Mouse (Mus musculus): ENCODE results near the gene Smagp. TPM values are rescaled to one million over a fixed set of nuclear protein-coding genes. Genes with fewer than 3 reads are reported as not detected.

Smagp gene
- polyA plus RNA-seq, 1 experiment from 2014 or later, result 28.5 TPM

GRCm38 (mm10) chr15:100676521-100676920 is 39.8 kb upstream of the Smagp start:
- no peaks in the 10 kb centered on the region for H3K36me3 ChIP-seq
- no peak overlapping the region for H3K4me2 ChIP-seq (replicated peaks)
- no peaks in the 10 kb centered on the region for H3K27me3 ChIP-seq
- no peak overlapping the region for H3K9ac ChIP-seq
- H3K9me3 ChIP-seq (replicated peaks), result no peaks in the 10 kb centered on the region
- ATAC-seq (ENCODE audit: insufficient number of reproducible peaks, low FRiP score, low TSS enrichment, low read depth), result no peak
- 87% methylated on average over 1 of the region's 1 CpGs for WGBS
- no peak overlapping the region for H3K27ac ChIP-seq (replicated peaks)
- H3K4me1 ChIP-seq, result no peaks in the 10 kb centered on the region
- H3K4me3 ChIP-seq (replicated peaks), result no peak overlapping the region

GRCm38 (mm10) chr15:100675486-100675885 is 38.7 kb upstream of the Smagp start:
- Histone ChIP-seq H3K9me3 (replicated peaks) (no peaks in the 10 kb centered on the region), H3K9ac (no peak overlapping the region), H3K4me2 (replicated peaks) (no peak overlapping the region), H3K4me3 (replicated peaks) (no peak overlapping the region), H3K27me3 (no peaks in the 10 kb centered on the region), H3K4me1 (no peaks in the 10 kb centered on the region), H3K36me3 (no peaks in the 10 kb centered on the region), H3K27ac (replicated peaks) (no peak overlapping the region)
- WGBS, result 58% methylated on average over 3 of the region's 3 CpGs
- ATAC-seq (ENCODE audit: insufficient number of reproducible peaks, low FRiP score, low TSS enrichment, low read depth), result no peak

GRCm38 (mm10) chr15:100674566-100674965 is 37.8 kb upstream of the Smagp start:
- ATAC-seq (ENCODE audit: insufficient number of reproducible peaks, low FRiP score, low TSS enrichment, low read depth), result no peak
- no peaks in the 10 kb centered on the region for H3K36me3 ChIP-seq
- no peaks in the 10 kb centered on the region for H3K4me1 ChIP-seq
- H3K27me3 ChIP-seq, result no peaks in the 10 kb centered on the region
- H3K9me3 ChIP-seq (replicated peaks), result no peaks in the 10 kb centered on the region
- H3K4me2 ChIP-seq (replicated peaks), result no peak overlapping the region
- H3K4me3 ChIP-seq (replicated peaks), result no peak overlapping the region
- H3K9ac ChIP-seq, result no peak overlapping the region
- 85% methylated on average over 10 of the region's 10 CpGs for whole genome bisulfite sequencing
- H3K27ac ChIP-seq (replicated peaks), result no peak overlapping the region

DNA sequence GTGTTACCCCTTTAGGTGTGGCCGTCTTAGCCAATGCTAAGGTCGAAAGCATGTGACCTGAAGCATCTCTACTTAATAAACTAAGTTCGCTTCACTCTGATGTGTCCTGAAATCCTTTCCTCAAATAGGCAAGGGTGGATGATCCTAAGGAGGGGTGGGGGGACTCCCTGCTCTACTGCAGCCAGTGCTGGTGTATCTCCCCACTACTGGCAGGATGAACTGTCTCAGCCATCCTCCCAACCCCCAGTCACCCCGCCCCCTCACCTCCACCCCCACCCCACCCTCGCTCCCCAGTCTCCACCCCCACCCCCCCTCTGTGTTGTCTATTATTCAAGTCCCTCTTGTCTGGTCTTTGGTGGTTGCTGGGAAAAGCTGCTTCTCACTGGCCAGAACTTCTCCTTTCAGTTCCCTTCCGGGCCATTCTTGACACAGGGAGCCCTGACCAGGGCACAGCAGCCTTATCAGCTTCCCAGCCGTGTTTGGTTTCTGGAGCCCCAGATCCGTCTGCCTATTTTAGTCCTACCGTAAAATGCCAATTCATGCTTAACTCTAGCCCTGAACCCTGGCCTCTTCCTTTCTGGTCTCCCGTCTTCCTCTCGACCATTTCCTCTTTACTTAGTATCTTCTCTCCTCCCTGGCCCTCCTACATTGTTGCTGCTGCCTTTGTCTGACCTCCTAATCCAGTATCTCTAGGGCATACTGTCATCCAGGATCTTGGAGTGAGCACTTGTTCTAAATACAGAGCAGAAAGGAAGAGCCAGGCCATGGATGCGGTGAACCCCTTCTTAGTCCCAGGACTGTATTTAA is 37.0 kb upstream of the Smagp start:
- WGBS, result 45% methylated on average over 12 of the region's 12 CpGs
- Histone ChIP-seq H3K9ac (no peak overlapping the region), H3K4me1 (no peaks in the 10 kb centered on the region), H3K27ac (replicated peaks) (no peak overlapping the region), H3K4me3 (replicated peaks) (no peak overlapping the region), H3K27me3 (no peaks in the 10 kb centered on the region), H3K4me2 (replicated peaks) (no peak overlapping the region), H3K9me3 (replicated peaks) (no peaks in the 10 kb centered on the region), H3K36me3 (no peaks in the 10 kb centered on the region)
- no peak for ATAC-seq (ENCODE audit: insufficient number of reproducible peaks, low FRiP score, low TSS enrichment, low read depth)

- no peaks in the 10 kb centered on the region for H3K36me3 ChIP-seq
- H3K27me3 ChIP-seq, result no peaks in the 10 kb centered on the region
Observed at GRCm38 (mm10) chr15:100670833-100671232, 34.1 kb upstream of the Smagp start.

DNA sequence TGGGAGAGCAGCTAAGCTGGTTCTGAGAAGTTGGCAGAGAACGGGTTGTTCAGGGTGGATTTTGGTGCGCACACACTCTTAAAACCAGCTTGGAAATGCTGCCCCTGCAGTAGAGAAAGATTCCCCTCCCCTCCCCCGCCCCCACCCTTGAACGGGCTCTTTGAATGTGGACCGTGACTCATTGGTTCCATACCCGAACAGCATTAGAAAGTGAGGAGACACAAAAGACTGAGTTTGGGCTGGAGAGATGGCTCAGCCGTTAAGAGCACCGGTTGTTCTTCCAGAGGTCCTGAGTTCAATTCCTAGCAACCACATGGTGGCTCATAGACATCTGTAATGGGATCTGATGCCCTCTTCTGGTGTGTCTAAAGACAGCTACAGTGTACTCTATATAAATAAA is 33.3 kb upstream of the Smagp start:
- no peak overlapping the region for H3K9ac ChIP-seq
- H3K9me3 ChIP-seq (replicated peaks), result no peaks in the 10 kb centered on the region
- no peak overlapping the region for H3K27ac ChIP-seq (replicated peaks)
- WGBS, result 52% methylated on average over 8 of the region's 8 CpGs
- no peak overlapping the region for H3K4me2 ChIP-seq (replicated peaks)
- H3K36me3 ChIP-seq, result no peaks in the 10 kb centered on the region
- ATAC-seq (ENCODE audit: insufficient number of reproducible peaks, low FRiP score, low TSS enrichment, low read depth), result no peak
- no peak overlapping the region for H3K4me3 ChIP-seq (replicated peaks)
- 0 out of 2 replicates have a peak, but pooled peaks cover 4% of the 10 kb centered on the region for H3K4me1 ChIP-seq
- H3K27me3 ChIP-seq, result no peaks in the 10 kb centered on the region

More at GRCm38 (mm10) chr15:100670833-100671232, 34.1 kb upstream of the Smagp start:
- Histone ChIP-seq H3K4me3 (replicated peaks) (no peak overlapping the region), H3K27ac (replicated peaks) (no peak overlapping the region), H3K9me3 (replicated peaks) (no peaks in the 10 kb centered on the region), H3K9ac (no peak overlapping the region), H3K4me1 (0 out of 2 replicates have a peak, but pooled peaks cover 4% of the 10 kb centered on the region), H3K4me2 (replicated peaks) (no peak overlapping the region)
- 73% methylated on average over 5 of the region's 5 CpGs for WGBS
- ATAC-seq (ENCODE audit: insufficient number of reproducible peaks, low FRiP score, low TSS enrichment, low read depth), result no peak

- Histone ChIP-seq H3K4me3 (replicated peaks) (no peak within 1 kb of the TSS), H3K36me3 (no peaks in the 10 kb centered on the region), H3K9me3 (replicated peaks) (no peaks in the 10 kb centered on the region), H3K4me2 (replicated peaks) (no peak within 1 kb of the TSS), H3K27me3 (no peaks in the 10 kb centered on the region), H3K27ac (replicated peaks) (no peak within 1 kb of the TSS), H3K4me1 (0 out of 2 replicates have a peak, but pooled peaks cover 4% of the 10 kb centered on the region), H3K9ac (no peak within 1 kb of the TSS)
- ATAC-seq (ENCODE audit: insufficient number of reproducible peaks, low FRiP score, low TSS enrichment, low read depth), result no peak
- WGBS, result 88% methylated on average over 20 of the region's 20 CpGs
Observed at GRCm38 (mm10) chr15:100669337-100669736, 32.6 kb upstream of the Smagp start, which contains the start of gene Bin2. Gene Bin2 (minus strand): TSS chr15:100669553.

- 0 out of 2 replicates have a peak, but pooled peaks cover 4% of the 10 kb centered on the region for H3K4me1 ChIP-seq
- H3K4me2 ChIP-seq (replicated peaks), result no peak overlapping the region
- ATAC-seq (ENCODE audit: insufficient number of reproducible peaks, low FRiP score, low TSS enrichment, low read depth), result no peak
- no peaks in the 10 kb centered on the region for H3K36me3 ChIP-seq
- no peak overlapping the region for H3K9ac ChIP-seq
- no peak overlapping the region for H3K27ac ChIP-seq (replicated peaks)
- H3K9me3 ChIP-seq (replicated peaks), result no peaks in the 10 kb centered on the region
- no peak overlapping the region for H3K4me3 ChIP-seq (replicated peaks)
- WGBS, result 76% methylated on average over 5 of the region's 5 CpGs
- no peaks in the 10 kb centered on the region for H3K27me3 ChIP-seq
Observed at GRCm38 (mm10) chr15:100667871-100668545, 31.3 kb upstream of the Smagp start.

GRCm38 (mm10) chr15:100667420-100667819 is 30.7 kb upstream of the Smagp start:
- H3K4me1 ChIP-seq, result 0 out of 2 replicates have a peak, but pooled peaks cover 4% of the 10 kb centered on the region
- WGBS, result 65% methylated on average over 6 of the region's 6 CpGs
- no peak overlapping the region for H3K4me2 ChIP-seq (replicated peaks)
- H3K9ac ChIP-seq, result no peak overlapping the region
- no peak overlapping the region for H3K27ac ChIP-seq (replicated peaks)
- no peak for ATAC-seq (ENCODE audit: insufficient number of reproducible peaks, low FRiP score, low TSS enrichment, low read depth)
- H3K27me3 ChIP-seq, result no peaks in the 10 kb centered on the region
- H3K4me3 ChIP-seq (replicated peaks), result no peak overlapping the region
- no peaks in the 10 kb centered on the region for H3K9me3 ChIP-seq (replicated peaks)
- H3K36me3 ChIP-seq, result no peaks in the 10 kb centered on the region

DNA sequence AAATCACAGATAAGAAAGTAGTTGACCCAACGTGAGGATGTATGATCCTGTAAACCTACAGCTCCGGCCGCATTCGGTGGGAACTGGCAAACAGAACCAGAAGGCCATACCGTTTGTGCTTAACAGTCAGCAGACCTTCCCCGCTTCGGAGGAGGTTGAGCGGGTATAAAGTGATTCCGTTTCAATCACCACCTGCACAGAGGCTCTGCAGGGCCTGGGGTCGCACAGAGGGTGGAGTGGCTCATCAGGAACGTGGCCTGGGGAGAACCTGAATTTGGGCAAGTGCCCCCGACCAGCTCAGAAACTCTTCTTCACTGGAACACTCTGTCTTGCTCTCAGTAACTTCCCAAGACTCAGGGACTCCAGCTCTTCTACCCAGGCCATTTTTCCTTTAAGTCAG is 30.1 kb upstream of the Smagp start:
- no peak overlapping the region for H3K9ac ChIP-seq
- H3K9me3 ChIP-seq (replicated peaks), result no peaks in the 10 kb centered on the region
- 31% methylated on average over 12 of the region's 12 CpGs for WGBS
- no peaks in the 10 kb centered on the region for H3K27me3 ChIP-seq
- no peak overlapping the region for H3K4me3 ChIP-seq (replicated peaks)
- 0 out of 2 replicates have a peak, but pooled peaks cover 4% of the 10 kb centered on the region for H3K4me1 ChIP-seq
- ATAC-seq (ENCODE audit: insufficient number of reproducible peaks, low FRiP score, low TSS enrichment, low read depth), result no peak
- H3K36me3 ChIP-seq, result no peaks in the 10 kb centered on the region
- H3K27ac ChIP-seq (replicated peaks), result no peak overlapping the region
- no peak overlapping the region for H3K4me2 ChIP-seq (replicated peaks)

- Histone ChIP-seq H3K4me3 (replicated peaks) (no peak overlapping the region), H3K36me3 (no peaks in the 10 kb centered on the region), H3K27me3 (no peaks in the 10 kb centered on the region), H3K27ac (replicated peaks) (no peak overlapping the region), H3K4me2 (replicated peaks) (no peak overlapping the region), H3K4me1 (0 out of 2 replicates have a peak, but pooled peaks cover 4% of the 10 kb centered on the region), H3K9ac (no peak overlapping the region), H3K9me3 (replicated peaks) (no peaks in the 10 kb centered on the region)
- WGBS, result 7% methylated on average over 7 of the region's 7 CpGs
- ATAC-seq (ENCODE audit: insufficient number of reproducible peaks, low FRiP score, low TSS enrichment, low read depth), result no peak
Observed at GRCm38 (mm10) chr15:100666219-100666696, 29.5 kb upstream of the Smagp start.
